Mouse (Mus musculus) urinary bladder, postnatal 14 days (tissue): ENCODE data around the gene Gm20662.

ENCODE experiments used
- DNase-seq: peaks from one replicate; pipeline ENCODE4 v3.0.0; 2021; ENCODE audit warnings: low spot score

Gm20662 gene

GRCm38 (mm10) chr9:107975399-107976386, 20.5 kb upstream of the Gm20662 start, which contains the start of gene Uba7:
Gene Uba7 (plus strand): TSS chr9:107975505.
- DNase-seq, result peak; percentile 34

GRCm38 (mm10) chr9:107978815-107979214, 17.3 kb upstream of the Gm20662 start:
- DNase-seq, result no peak

- DNase-seq, result no peak
Observed at GRCm38 (mm10) chr9:107981684-107982605, 14.2 kb upstream of the Gm20662 start.

- peak; percentile 64 for DNase-seq
Observed at GRCm38 (mm10) chr9:107982681-107983346, 13.3 kb upstream of the Gm20662 start, which contains the start of gene Gm20661. Gene Gm20661 (plus strand): TSS chr9:107983058.

GRCm38 (mm10) chr9:107983421-107983890, 12.7 kb upstream of the Gm20662 start:
- DNase-seq, result peak; percentile 64

GRCm38 (mm10) chr9:107984052-107984753, 11.9 kb upstream of the Gm20662 start:
- no peak for DNase-seq

GRCm38 (mm10) chr9:107984754-107985055, 11.4 kb upstream of the Gm20662 start:
- DNase-seq, result no peak

- DNase-seq, result peak; percentile 90
Observed at GRCm38 (mm10) chr9:107985131-107986119, 10.7 kb upstream of the Gm20662 start, which contains the start of gene Inka1. Gene Inka1 (minus strand): TSS chr9:107985879.

GRCm38 (mm10) chr9:107986376-107986775, 9.8 kb upstream of the Gm20662 start:
- DNase-seq, result peak; percentile 83

GRCm38 (mm10) chr9:107987950-107988349, 8.2 kb upstream of the Gm20662 start:
- no peak for DNase-seq

GRCm38 (mm10) chr9:107992197-107992596, 4.0 kb upstream of the Gm20662 start, which contains the start of gene Cdhr4:
Gene Cdhr4 (plus strand): TSS chr9:107992497.
- DNase-seq, result no peak

- no peak for DNase-seq
Observed at GRCm38 (mm10) chr9:107993013-107993412, 3.1 kb upstream of the Gm20662 start.

- no peak for DNase-seq
Observed at GRCm38 (mm10) chr9:107994464-107994863, 1.7 kb upstream of the Gm20662 start.

- no peak for DNase-seq
Observed at GRCm38 (mm10) chr9:107995513-107995912, 636 bp upstream of the Gm20662 start.

GRCm38 (mm10) chr9:108001922-108002770, 6.0 kb downstream of the Gm20662 start, which contains the start of gene Ip6k1:
Gene Ip6k1 (plus strand): TSS chr9:108002501.
- peak; percentile 100 for DNase-seq

GRCm38 (mm10) chr9:108002778-108003530, 6.8 kb downstream of the Gm20662 start:
- no peak for DNase-seq

GRCm38 (mm10) chr9:108003531-108003890, 7.4 kb downstream of the Gm20662 start:
- DNase-seq, result no peak

GRCm38 (mm10) chr9:108008041-108008440, 11.9 kb downstream of the Gm20662 start:
- DNase-seq, result no peak
